Mouse (Mus musculus) midbrain, embryonic 11.5 days (tissue): ENCODE data around the gene Map7d1. TPM values are rescaled to one million over a fixed set of nuclear protein-coding genes. Genes with fewer than 3 reads are reported as not detected.
A peak's percentile ranks its signal among the peaks of the same experiment; 100 is the strongest.

Source experiments
- ATAC-seq: fragments of 200-750 bp; cut with Nextera tagmentation; 2 replicates; pipeline ENCODE4 v1.8.0; 2017; ENCODE audit warnings: moderate TSS enrichment, moderate library complexity; ENCODE audit not compliant: low FRiP score
- DNase-seq: peaks from one replicate; pipeline ENCODE4 v3.0.0; 2015; ENCODE audit warnings: low spot score; ENCODE audit errors: missing footprints
- H3K27ac ChIP-seq: fragments of 300-500 bp; sonication (generic); 2 replicates; pipeline ENCODE4 v1.5.1; 2014; ENCODE audit warnings: low read depth, low read length
- H3K27me3 ChIP-seq: fragments of 300-500 bp; sonication (generic); 2 replicates; pipeline ENCODE4 v1.6.1; 2014; ENCODE audit warnings: mild to moderate bottlenecking, low read length, moderate library complexity, mixed read lengths; ENCODE audit not compliant: control insufficient read depth, insufficient read depth
- H3K36me3 ChIP-seq: fragments of 300-500 bp; sonication (generic); 2 replicates; pipeline ENCODE4 v1.6.1; 2014; ENCODE audit warnings: mild to moderate bottlenecking, low read length, moderate library complexity, mixed read lengths; ENCODE audit not compliant: control insufficient read depth, insufficient read depth
- H3K4me1 ChIP-seq: fragments of 300-500 bp; sonication (generic); 2 replicates; pipeline ENCODE4 v1.6.1; 2014; ENCODE audit warnings: low read length; ENCODE audit not compliant: control insufficient read depth, insufficient read depth
- H3K4me2 ChIP-seq: fragments of 300-500 bp; sonication (generic); 2 replicates; pipeline ENCODE4 v1.6.1; 2014; ENCODE audit warnings: mild to moderate bottlenecking, moderate library complexity
- H3K4me3 ChIP-seq: fragments of 300-500 bp; sonication (generic); 2 replicates; pipeline ENCODE4 v1.5.1; 2014; ENCODE audit warnings: low read depth, low read length
- H3K9ac ChIP-seq: fragments of 300-500 bp; sonication (generic); 2 replicates; pipeline ENCODE4 v1.6.1; 2014; ENCODE audit warnings: low read length
- H3K9me3 ChIP-seq: fragments of 300-500 bp; sonication (generic); 2 replicates; pipeline ENCODE4 v1.6.1; 2016; ENCODE audit warnings: low read length; ENCODE audit not compliant: control insufficient read depth
- WGBS: fragments of 180-500 bp; shearing (Covaris S2); extraction: QIAGEN DNeasy Blood & Tissue Kit; methylation state at CpG from one replicate; pipeline ENCODE4 v1.1.7; 2014; 5-methylcytosine and 5-hydroxymethylcytosine counted together
- polyA plus RNA-seq: library from polyadenylated mRNA; unstranded; fragments of >200 nt; fragmentation: Nextera tagmentation; extraction: Ambion mirVana; gene quantifications from 2 replicates; pipeline ENCODE4 v1.2.1, GENCODE M21; 2014

Gene Map7d1
- polyA plus RNA-seq, 1 experiment from 2014 or later: 68.7 TPM

- DNase-seq: peak; percentile 82
- no peak overlapping the region for H3K4me2 ChIP-seq
- H3K4me3 ChIP-seq: no peak overlapping the region
- no peak; the same call in 1 of the 2 replicates for ATAC-seq
- H3K9ac ChIP-seq: no peak overlapping the region; the same call in 1 of the 2 replicates
- peaks cover 56% of the 10 kb centered on the region for H3K36me3 ChIP-seq
- H3K9me3 ChIP-seq: no peaks in the 10 kb centered on the region
- 0 out of 2 replicates have a peak, but pooled peaks cover 2% of the 10 kb centered on the region for H3K4me1 ChIP-seq
- no peaks in the 10 kb centered on the region for H3K27me3 ChIP-seq
- WGBS: 74% methylated on average over 5 of the region's 5 CpGs
- no peak overlapping the region for H3K27ac ChIP-seq
Observed at GRCm38 (mm10) chr4:126237721-126238242, 18.4 kb downstream of the Map7d1 start.

GRCm38 (mm10) chr4:126236467-126237280 is 19.5 kb downstream of the Map7d1 start:
- Histone ChIP-seq H3K4me2 (no peak overlapping the region), H3K4me3 (no peak overlapping the region)
- peak; percentile 13; the same call in 1 of the 2 replicates for ATAC-seq

GRCm38 (mm10) chr4:126235191-126235590 is 21.0 kb downstream of the Map7d1 start:
- ATAC-seq: no peak
- H3K9ac ChIP-seq: no peak overlapping the region
- peak; percentile 66 for DNase-seq
- H3K27me3 ChIP-seq: no peaks in the 10 kb centered on the region
- 0 out of 2 replicates have a peak, but pooled peaks cover 2% of the 10 kb centered on the region for H3K4me1 ChIP-seq
- 96% methylated on average over 10 of the region's 10 CpGs for WGBS
- no peak overlapping the region for H3K27ac ChIP-seq
- no peak overlapping the region for H3K4me3 ChIP-seq
- H3K9me3 ChIP-seq: no peaks in the 10 kb centered on the region
- H3K36me3 ChIP-seq: peaks cover 68% of the 10 kb centered on the region
- H3K4me2 ChIP-seq: no peak overlapping the region

More at GRCm38 (mm10) chr4:126236467-126237280, 19.5 kb downstream of the Map7d1 start:
- 0 out of 2 replicates have a peak, but pooled peaks cover 2% of the 10 kb centered on the region for H3K4me1 ChIP-seq
- 51% methylated on average over 58 of the region's 63 CpGs for WGBS
- no peaks in the 10 kb centered on the region for H3K9me3 ChIP-seq
- H3K27me3 ChIP-seq: no peaks in the 10 kb centered on the region
- peak; percentile 81 for DNase-seq
- H3K36me3 ChIP-seq: peaks cover 65% of the 10 kb centered on the region
- no peak overlapping the region for H3K9ac ChIP-seq
- no peak overlapping the region for H3K27ac ChIP-seq

GRCm38 (mm10) chr4:126234496-126235175 is 21.5 kb downstream of the Map7d1 start:
- 90% methylated on average over 18 of the region's 18 CpGs for WGBS
- DNase-seq (peak; percentile 41), ATAC-seq (no peak)
- no peak overlapping the region for H3K4me2 ChIP-seq
- H3K27me3 ChIP-seq: no peaks in the 10 kb centered on the region
- peaks cover 62% of the 10 kb centered on the region for H3K36me3 ChIP-seq
- no peak overlapping the region for H3K9ac ChIP-seq
- 0 out of 2 replicates have a peak, but pooled peaks cover 2% of the 10 kb centered on the region for H3K4me1 ChIP-seq
- H3K27ac ChIP-seq: no peak overlapping the region
- no peak overlapping the region for H3K4me3 ChIP-seq
- no peaks in the 10 kb centered on the region for H3K9me3 ChIP-seq

GRCm38 (mm10) chr4:126233676-126234308 is 22.4 kb downstream of the Map7d1 start:
- no peak for ATAC-seq
- Histone ChIP-seq H3K9me3 (no peaks in the 10 kb centered on the region), H3K27me3 (no peaks in the 10 kb centered on the region), H3K27ac (no peak overlapping the region), H3K36me3 (peaks cover 56% of the 10 kb centered on the region), H3K4me2 (no peak overlapping the region), H3K9ac (no peak overlapping the region), H3K4me1 (0 out of 2 replicates have a peak, but pooled peaks cover 2% of the 10 kb centered on the region), H3K4me3 (no peak overlapping the region)
- WGBS: 94% methylated on average over 29 of the region's 29 CpGs
- DNase-seq: no peak

- Histone ChIP-seq H3K9ac (no peak overlapping the region), H3K9me3 (no peaks in the 10 kb centered on the region), H3K27ac (no peak overlapping the region), H3K27me3 (no peaks in the 10 kb centered on the region), H3K4me2 (no peak overlapping the region), H3K4me3 (no peak overlapping the region), H3K4me1 (peaks cover 6% of the 10 kb centered on the region; the same call in 1 of the 2 replicates), H3K36me3 (peaks cover 39% of the 10 kb centered on the region)
- no peak for DNase-seq
- WGBS: 72% methylated on average over 7 of the region's 7 CpGs
- ATAC-seq: no peak
Observed at GRCm38 (mm10) chr4:126229900-126230299, 26.2 kb downstream of the Map7d1 start.

- WGBS: 27% methylated on average over 5 of the region's 5 CpGs
- H3K9me3 ChIP-seq: no peaks in the 10 kb centered on the region
- H3K4me3 ChIP-seq: no peak overlapping the region
- H3K4me2 ChIP-seq: no peak overlapping the region
- DNase-seq: no peak
- peaks cover 6% of the 10 kb centered on the region; the same call in 1 of the 2 replicates for H3K4me1 ChIP-seq
- no peak for ATAC-seq
- peaks cover 23% of the 10 kb centered on the region for H3K36me3 ChIP-seq
- H3K9ac ChIP-seq: no peak overlapping the region
- no peak overlapping the region for H3K27ac ChIP-seq
- H3K27me3 ChIP-seq: no peaks in the 10 kb centered on the region
Observed at GRCm38 (mm10) chr4:126228144-126228543, 28.0 kb downstream of the Map7d1 start.

GRCm38 (mm10) chr4:126227077-126227761 is 28.9 kb downstream of the Map7d1 start:
- Histone ChIP-seq H3K4me1 (peaks cover 6% of the 10 kb centered on the region; the same call in 1 of the 2 replicates), H3K9me3 (no peaks in the 10 kb centered on the region), H3K36me3 (peaks cover 14% of the 10 kb centered on the region), H3K27me3 (no peaks in the 10 kb centered on the region), H3K9ac (peak overlapping the region; percentile 36; the same call in 1 of the 2 replicates), H3K27ac (no peak overlapping the region), H3K4me2 (peak overlapping the region; percentile 23), H3K4me3 (peak overlapping the region; percentile 15; the same call in 1 of the 2 replicates)
- 11% methylated on average over 18 of the region's 18 CpGs for WGBS
- ATAC-seq (peak; percentile 80; the same call in 1 of the 2 replicates), DNase-seq (peak; percentile 98)
